Mouse (Mus musculus) embryo, embryonic 9.5 days (tissue): Measurements from ENCODE around the gene Wwp2.
"Not testable (repeated sequence)": the region's sequence is repeated elsewhere in the genome, so short reads cannot be mapped to it uniquely, and the experiment has no call there.

ENCODE experiments used
- DNase-seq: peaks from one replicate; pipeline ENCODE4 v3.0.0-alpha.2; 2017; ENCODE audit errors: extremely low spot score

Wwp2 gene

DNA sequence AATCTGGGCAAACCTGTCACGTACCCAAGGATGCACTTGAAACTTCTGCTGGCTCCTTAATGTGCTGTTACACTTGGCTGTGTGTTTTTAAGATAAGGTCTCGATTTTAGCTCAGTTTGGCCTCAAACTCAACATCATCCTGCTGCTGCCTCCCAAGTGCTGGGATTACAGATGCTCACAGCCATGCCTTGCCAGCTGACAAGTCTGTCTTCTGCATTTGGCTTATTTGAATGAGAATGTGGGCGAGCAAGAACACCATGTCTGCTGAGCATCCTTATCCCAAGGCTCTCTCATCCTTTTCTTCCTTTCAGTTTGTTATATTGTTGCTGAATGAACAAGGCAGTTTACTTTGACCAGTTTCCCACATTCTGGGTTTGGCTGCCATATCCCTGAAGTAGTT lies 39.4 kb downstream of the Wwp2 start:
- no peak for DNase-seq

DNA sequence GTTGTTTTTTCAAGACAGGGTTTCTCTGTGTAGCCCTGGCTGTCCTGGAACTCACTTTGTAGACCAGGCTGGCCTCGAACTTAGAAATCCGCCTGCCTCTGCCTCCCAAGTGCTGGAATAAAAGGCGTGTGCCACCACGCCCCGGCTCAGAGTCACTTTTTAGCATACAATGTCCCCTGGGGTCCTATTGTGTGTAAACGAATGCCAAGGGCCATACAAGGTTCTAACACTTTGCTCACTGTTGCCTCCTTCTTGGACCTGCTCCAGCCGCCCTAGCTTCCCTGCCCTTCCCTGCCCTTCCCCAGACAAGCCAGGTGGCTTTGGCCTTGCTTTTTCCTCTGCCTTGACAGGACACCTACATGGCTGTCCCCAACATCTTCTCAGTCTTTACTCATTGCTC lies 40.6 kb downstream of the Wwp2 start:
- DNase-seq: not testable (repeated sequence)

GRCm38 (mm10) chr8:107478728-107479127 lies 42.6 kb downstream of the Wwp2 start:
- no peak for DNase-seq

GRCm38 (mm10) chr8:107480436-107480835 lies 44.3 kb downstream of the Wwp2 start:
- no peak for DNase-seq

DNA sequence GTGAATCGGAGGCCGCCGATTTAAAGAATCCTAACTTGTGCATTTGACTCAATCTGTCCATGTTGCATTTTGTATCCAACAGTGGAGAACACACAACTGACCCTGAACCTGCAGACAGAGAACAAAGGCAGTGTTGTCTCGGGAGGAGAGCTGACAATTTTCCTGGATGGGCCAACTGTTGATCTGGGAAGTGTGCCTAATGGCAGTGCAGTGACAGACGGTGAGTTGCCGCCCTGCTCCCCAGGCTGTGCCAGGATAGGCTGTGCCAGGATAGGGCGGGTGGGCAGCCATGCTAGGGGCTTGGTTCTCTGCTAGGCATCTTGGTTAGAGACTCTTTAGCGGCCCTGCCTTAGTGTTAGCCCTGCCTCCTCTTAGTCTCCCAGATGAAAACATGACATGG lies 47.1 kb downstream of the Wwp2 start:
- DNase-seq: no peak

GRCm38 (mm10) chr8:107484956-107485355 lies 48.8 kb downstream of the Wwp2 start:
- no peak for DNase-seq

DNA sequence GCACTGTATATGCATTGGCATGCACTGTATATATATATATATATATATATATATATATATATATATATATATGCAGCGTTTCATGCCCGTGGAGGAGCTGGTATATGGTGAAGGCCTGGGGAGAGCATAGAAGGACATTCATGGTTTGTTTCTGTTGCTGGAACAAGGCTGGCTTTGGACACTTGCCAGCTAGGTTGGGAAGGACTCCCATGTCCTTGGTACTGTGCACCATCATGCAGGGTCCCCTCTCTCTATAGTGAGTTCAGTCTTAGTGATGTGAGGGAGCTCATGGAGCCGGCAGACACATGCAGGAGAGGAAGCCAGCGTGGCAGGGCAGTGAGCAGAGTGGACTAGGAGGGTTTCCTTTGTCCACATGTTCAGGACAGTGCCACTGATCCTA lies 52.4 kb downstream of the Wwp2 start:
- no peak for DNase-seq

- no peak for DNase-seq
Measured at GRCm38 (mm10) chr8:107489086-107489485, 52.9 kb downstream of the Wwp2 start.

DNA sequence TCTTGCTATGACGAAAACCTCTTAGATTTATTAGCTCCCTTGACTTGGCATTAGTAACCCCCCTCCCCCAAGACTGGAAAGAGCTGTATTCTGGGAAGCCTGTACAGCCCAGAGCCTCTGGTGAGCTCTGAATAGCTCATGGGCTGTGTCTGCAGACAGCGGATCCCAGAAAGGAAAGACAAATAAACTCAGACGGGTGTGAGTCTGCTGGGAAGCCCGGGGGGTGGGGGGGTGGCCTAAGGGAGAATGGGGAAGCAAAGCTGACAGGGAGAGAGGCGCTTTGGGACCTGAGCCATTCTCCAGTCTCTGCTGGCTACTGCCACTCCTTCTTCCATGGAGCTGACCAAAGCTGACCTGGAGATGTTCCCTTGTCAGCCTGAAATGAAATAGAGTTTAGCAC lies 53.8 kb downstream of the Wwp2 start:
- DNase-seq: peak; percentile 21

DNA sequence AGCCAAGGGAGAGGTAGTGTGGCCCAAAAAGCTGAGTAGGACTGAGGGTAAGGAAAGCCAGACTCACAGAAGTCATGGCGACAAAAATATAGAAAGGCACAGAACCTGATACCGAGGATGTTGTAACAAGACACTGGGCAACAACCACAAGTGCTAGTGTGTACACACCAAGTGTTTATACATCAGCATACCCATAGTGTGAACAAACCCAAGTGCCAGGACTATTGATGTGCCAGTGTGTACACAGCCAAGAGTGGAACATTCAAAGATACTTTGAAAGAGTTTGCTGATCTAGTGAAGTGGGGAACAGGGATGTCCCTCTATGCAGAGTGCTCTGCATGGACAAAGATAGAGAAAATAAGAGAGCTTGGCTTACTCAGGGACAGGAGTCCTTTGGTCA lies 54.5 kb downstream of the Wwp2 start:
- no peak for DNase-seq

DNA sequence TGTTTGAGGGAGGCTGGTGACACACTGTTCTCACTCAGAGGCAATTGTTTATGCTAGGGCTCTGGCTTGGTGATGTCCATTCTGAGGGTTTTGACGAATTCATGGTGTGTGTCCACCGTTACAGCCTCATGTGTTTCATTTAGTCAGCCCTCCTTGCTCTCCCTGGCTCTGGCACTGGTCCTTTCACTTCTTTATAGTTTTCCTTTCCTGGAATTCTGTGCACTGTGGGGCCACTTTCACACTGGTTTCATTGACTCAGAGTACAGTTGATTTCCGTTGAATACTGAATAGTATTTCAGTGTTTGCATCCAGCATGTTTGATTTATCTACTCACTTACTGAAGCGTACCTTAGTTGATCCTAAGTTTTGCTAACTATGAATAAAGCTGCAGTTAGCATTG lies 55.0 kb downstream of the Wwp2 start:
- no peak for DNase-seq

DNA sequence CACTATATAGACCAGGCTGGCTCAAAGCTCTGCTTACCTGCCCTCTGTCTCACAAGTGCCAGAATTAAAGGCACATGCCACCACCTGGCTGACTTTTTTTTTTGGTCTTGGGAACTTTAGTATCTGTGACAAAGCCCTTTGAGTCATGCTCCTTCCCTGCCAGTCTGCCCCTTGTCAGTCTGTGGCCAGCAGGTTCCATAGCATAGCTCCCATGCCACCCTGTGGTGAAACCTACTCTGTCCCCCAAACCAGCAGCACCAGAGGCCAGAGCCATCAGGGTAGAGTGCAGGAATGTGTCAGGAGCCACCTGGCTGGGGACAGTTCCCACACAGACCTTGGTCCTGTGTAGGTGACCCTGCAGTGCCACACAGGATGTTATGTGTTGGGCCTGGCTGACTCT lies 55.7 kb downstream of the Wwp2 start:
- DNase-seq: no peak

GRCm38 (mm10) chr8:107492802-107493201 lies 56.6 kb downstream of the Wwp2 start:
- no peak for DNase-seq

- no peak for DNase-seq
Measured at GRCm38 (mm10) chr8:107495425-107495824, 59.3 kb downstream of the Wwp2 start.

DNA sequence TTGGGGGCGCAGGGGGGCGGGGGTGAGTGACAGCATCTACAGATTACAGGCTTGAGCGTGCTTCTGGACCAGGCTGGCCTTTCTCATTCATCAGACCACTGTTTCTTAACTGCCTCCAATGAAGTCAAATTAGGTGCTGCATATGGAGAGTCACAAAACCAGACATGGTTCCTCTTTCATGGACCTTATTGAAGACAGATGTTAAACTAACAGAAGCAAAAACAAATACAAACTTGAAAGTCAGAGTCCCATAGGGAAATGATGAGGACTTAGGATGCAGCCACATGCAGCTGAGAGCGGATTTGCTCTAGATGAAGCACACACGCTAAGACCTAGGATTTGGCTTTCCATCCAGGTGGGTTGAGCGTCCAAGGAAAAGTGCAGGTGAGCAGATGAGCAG lies 61.5 kb downstream of the Wwp2 start:
- DNase-seq: no peak

GRCm38 (mm10) chr8:107498390-107498789 lies 62.2 kb downstream of the Wwp2 start:
- no peak for DNase-seq

- no peak for DNase-seq
Measured at GRCm38 (mm10) chr8:107498806-107499205, 62.6 kb downstream of the Wwp2 start.

GRCm38 (mm10) chr8:107499519-107499918 lies 63.4 kb downstream of the Wwp2 start:
- no peak for DNase-seq

DNA sequence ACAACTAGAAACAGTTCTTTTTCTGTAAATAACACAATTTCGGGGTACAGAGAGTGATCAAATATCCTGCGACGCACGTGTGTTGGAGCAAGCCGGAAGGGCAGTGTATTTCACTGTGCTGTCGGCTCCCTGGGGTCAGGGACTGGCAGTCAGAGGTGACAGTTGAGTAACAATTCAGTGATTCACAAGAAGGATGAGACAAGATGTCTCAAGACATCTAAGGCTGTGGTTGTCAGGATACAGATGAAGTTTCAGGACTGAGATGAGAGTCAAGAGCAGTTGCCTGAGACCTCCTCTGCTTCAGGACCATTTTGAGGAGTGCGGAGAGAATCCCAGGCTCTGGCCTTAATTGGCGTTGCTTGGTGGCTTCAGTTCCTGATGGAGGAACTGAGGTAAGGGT lies 66.2 kb downstream of the Wwp2 start:
- no peak for DNase-seq

DNA sequence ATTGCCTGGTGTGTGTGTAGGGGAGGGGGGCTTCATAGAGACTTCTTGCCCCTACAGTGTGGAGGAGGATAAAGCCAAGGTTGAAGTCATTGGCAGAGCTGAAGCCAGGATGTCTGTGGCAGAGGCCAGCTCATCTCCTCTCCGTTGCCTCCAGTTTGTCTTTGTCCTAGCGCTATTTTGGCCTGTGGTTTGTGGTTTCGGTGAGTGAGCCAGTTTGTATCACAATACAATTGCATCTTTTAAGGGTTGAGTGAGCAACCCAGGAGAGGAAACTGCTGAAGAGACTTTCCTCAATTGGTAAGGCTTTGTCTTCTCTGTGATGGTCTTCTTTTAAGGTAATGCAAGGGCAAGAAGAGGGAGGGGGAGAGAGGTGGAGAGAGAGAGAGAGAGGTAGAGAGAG lies 66.8 kb downstream of the Wwp2 start:
- DNase-seq: no peak

DNA sequence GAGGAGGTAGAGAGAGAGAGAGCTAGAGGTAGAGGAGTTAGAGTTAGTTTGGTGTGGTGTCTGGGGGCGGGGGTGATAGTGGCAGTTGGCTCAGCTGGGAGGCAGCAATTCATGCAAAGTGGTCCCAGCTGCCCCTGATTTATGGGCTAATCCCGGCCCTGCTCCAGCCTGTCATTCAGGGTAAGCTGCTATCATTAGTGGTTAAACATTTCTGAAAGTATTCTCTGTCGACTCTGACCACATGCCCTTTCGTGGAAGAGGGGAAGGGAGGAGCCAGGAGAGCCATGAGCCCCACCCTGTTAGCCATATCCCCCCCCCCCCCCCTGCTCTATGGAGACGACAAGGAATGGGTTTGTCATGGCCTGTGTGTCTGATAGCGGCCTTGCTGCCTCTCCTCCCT lies 67.2 kb downstream of the Wwp2 start:
- DNase-seq: peak; percentile 42

GRCm38 (mm10) chr8:107504239-107504985 lies 68.2 kb downstream of the Wwp2 start:
- no peak for DNase-seq

DNA sequence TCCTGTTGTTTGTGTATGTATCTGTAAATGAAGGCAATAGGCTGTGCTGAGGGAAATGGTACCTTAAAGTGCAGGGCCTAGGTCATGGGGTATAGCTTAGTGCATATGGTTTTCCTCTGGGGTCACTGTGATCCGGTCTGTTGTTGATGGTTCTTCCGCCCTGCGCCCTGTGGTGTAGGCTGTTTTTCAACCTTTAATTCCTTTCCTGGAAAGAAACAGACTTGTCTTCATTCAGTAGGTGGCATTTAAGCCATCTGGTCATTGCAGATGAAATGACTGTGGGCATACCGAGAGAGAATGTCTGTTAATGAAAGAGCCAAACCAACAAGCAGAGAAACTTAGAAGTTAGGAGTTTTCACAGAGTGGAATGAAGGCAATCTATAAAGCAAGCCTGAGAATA lies 69.1 kb downstream of the Wwp2 start:
- no peak for DNase-seq

DNA sequence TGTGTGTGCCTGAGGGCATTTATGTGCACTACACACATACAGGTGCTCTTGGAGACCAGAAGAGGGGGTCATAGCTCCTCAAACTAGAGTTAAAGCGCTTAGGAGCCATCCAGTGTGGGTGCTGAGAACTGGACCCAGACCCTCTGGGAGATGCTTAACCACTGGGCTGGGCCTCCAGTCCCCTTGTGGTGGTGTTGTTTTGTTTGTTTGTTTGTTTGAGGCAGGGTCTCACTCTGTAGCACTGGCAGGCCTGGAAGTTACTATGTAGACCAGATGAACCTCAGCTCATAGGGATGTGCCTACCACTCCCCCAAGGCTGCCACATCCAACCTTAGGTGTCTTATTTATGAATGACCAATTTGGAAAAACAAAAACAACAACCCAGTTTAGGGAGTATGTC lies 70.9 kb downstream of the Wwp2 start:
- DNase-seq: no peak
